Mouse (Mus musculus) fibroblast of lung, adult 2 months (primary cell): ENCODE measurements at regions not wholly inside any gene's neighbourhood (a gene's known extent, or its start where the extent isn't known, plus 50 kb on each side); places are given as distances from the start of the nearest gene placed in this dataset.

Experiments used
- DNase-seq: peaks from one replicate; pipeline ENCODE4 v3.0.0-alpha.2; 2011; ENCODE audit warnings: low read depth

- DNase-seq = no peak
Measured at GRCm38 (mm10) chr19:22066302-22066701, 72.5 kb upstream of the Trpm3 start.

- DNase-seq = no peak
Measured at GRCm38 (mm10) chr19:22070246-22071030, 68.4 kb upstream of the Trpm3 start.

- no peak for DNase-seq
Measured at GRCm38 (mm10) chr19:22071701-22072100, 67.1 kb upstream of the Trpm3 start.

GRCm38 (mm10) chr19:22074042-22074441, 64.8 kb upstream of the Trpm3 start:
- DNase-seq = no peak

- DNase-seq = no peak
Measured at GRCm38 (mm10) chr19:22081448-22081847, 57.4 kb upstream of the Trpm3 start.
